Mouse (Mus musculus): ENCODE results near the gene Pes1. TPM values are rescaled to one million over a fixed set of nuclear protein-coding genes. Genes with fewer than 3 reads are reported as not detected.

Pes1 gene
- polyA plus RNA-seq, 1 experiment, result 73.7 TPM

DNA sequence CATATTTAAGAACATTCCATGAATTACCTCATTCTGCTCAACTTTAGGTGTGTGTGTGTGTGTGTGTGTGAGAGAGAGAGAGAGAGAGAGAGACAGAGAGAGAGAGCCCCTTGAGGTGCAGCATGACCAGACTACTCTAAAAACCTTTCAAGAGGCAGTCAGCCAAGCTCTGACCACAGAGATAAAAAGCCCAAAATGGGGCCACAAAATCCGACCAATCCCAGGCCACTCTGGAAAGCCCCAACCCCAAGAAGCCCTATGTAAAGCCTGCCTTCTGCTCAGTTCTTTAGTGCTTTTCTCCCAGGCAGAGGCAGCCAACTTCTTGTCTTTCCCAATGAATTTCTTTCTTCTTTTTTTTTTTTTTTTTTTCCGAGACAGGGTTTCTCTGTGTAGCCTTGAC, 2.9 kb upstream of the Pes1 start:
- Histone ChIP-seq H3K4me1 (ENCODE audit: control insufficient read depth, insufficient read depth, low read length) (peaks cover 6% of the 10 kb centered on the region), H3K27ac (ENCODE audit: insufficient read depth, low read depth, low read length) (no peak overlapping the region), H3K4me3 (ENCODE audit: insufficient read depth, low read length) (no peak overlapping the region)
- no peak for TF ChIP-seq CTCF (IDR thresholded peaks at IDR 0.05; ENCODE audit: low read depth, low read length)
- TF ChIP-seq POLR2A (IDR thresholded peaks at IDR 0.05; ENCODE audit: borderline replicate concordance, low read depth, low read length), result no peak

DNA sequence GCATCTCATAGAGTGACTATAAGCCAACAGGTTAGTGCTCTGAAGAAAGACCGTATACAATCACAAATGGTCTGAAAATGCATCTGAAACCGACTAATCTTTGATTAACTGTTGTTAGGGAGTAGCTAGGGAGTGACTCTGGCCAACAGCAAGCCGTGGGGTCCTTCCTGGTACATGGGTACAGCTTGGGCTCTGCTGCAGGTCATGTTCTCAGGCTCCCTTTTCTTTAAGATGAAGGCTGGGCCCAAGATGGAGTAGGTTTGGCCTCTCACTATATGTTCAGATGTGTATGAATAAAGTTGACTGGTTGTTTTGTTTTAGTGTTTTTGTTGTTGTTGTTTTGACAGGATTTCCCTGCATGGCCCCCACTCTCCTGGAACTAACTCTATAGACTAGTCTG, 2.0 kb upstream of the Pes1 start:
- Histone ChIP-seq H3K4me3 (ENCODE audit: insufficient read depth, low read length) (no peak overlapping the region), H3K4me1 (ENCODE audit: control insufficient read depth, insufficient read depth, low read length) (peaks cover 14% of the 10 kb centered on the region), H3K27ac (ENCODE audit: insufficient read depth, low read depth, low read length) (no peak overlapping the region)
- no peak for TF ChIP-seq POLR2A (IDR thresholded peaks at IDR 0.05; ENCODE audit: borderline replicate concordance, low read depth, low read length)
- no peak for TF ChIP-seq CTCF (IDR thresholded peaks at IDR 0.05; ENCODE audit: low read depth, low read length)

DNA sequence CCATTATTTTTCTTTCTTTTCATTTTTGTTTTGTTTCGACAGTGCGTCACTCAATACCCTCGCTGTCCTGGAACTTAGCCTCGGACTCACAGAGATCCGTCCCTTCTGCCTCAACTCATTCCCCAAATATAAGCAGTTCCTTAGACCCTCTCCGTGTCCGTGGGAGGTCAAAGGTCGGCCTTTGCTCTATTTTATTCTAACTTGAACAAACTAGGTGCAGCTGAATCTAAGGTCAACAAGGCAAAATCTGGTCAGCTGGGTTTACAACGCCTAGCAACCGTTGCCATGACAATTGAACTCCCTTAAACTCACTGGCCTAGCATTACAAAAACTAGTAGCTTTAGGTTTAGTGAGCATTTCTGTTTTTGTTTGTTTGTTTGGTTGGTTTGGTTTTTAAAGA, 620 bp upstream of the Pes1 start:
- Histone ChIP-seq H3K27ac (ENCODE audit: insufficient read depth, low read depth, low read length) (peak overlapping the region; percentile 81), H3K4me3 (ENCODE audit: insufficient read depth, low read length) (peak overlapping the region; percentile 89), H3K4me1 (ENCODE audit: control insufficient read depth, insufficient read depth, low read length) (peaks cover 14% of the 10 kb centered on the region)
- TF ChIP-seq CTCF (IDR thresholded peaks at IDR 0.05; ENCODE audit: low read depth, low read length), result no peak
- TF ChIP-seq POLR2A (IDR thresholded peaks at IDR 0.05; ENCODE audit: borderline replicate concordance, low read depth, low read length), result no peak

DNA sequence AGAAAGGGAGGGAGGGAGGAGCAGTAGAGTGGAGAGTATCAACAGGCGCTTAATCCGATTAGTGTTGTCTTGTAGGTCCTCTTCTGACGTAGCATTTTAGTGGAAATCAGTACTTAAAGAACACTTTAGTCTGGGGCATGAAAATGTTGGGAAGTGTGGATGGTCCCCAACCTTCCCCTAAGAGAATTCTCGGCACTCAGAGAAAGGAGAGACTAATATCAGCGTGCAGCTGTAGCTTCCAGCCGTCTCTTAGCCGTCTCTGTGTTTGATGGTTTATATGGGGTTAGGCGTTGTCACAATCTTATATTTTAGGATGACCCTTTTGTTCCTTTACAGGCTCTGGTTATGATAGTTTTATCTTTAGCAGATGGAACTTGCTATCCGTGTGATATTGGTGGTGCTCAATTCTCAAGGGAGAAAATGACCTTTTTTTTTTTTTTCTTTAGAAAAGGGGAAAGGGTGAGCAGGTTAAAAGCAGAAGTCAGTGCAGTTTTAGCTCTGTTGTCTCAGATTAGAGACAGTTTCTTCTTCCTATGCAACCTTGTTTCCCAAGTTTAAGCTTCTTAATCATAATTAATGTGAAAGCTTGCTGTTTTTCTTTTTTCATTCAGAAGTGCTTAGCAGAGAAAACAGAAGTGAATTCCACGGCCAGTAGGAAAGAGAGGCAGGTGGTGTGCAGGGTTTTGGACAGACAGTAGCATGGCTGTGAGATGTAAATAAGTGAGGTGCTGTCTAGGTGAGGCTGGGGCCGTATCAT, 819 bp downstream of the Pes1 start:
- H3K4me1 ChIP-seq (ENCODE audit: control insufficient read depth, insufficient read depth, low read length), result peaks cover 14% of the 10 kb centered on the region
- peak overlapping the region; percentile 81 for H3K27ac ChIP-seq (ENCODE audit: insufficient read depth, low read depth, low read length)
- peak overlapping the region; percentile 89 for H3K4me3 ChIP-seq (ENCODE audit: insufficient read depth, low read length)
- TF ChIP-seq CTCF (IDR thresholded peaks at IDR 0.05; ENCODE audit: low read depth, low read length) (no peak), POLR2A (IDR thresholded peaks at IDR 0.05; ENCODE audit: borderline replicate concordance, low read depth, low read length) (no peak)

- Histone ChIP-seq H3K4me1 (ENCODE audit: control insufficient read depth, insufficient read depth, low read length) (peaks cover 9% of the 10 kb centered on the region), H3K27ac (ENCODE audit: insufficient read depth, low read depth, low read length) (no peak overlapping the region), H3K4me3 (ENCODE audit: insufficient read depth, low read length) (no peak overlapping the region)
- TF ChIP-seq POLR2A (IDR thresholded peaks at IDR 0.05; ENCODE audit: borderline replicate concordance, low read depth, low read length), result no peak
- 0 out of 2 replicates have a peak, but pooled peaks have one; percentile 10 for TF ChIP-seq CTCF (IDR thresholded peaks at IDR 0.05; ENCODE audit: low read depth, low read length)
Measured at GRCm38 (mm10) chr11:3969837-3970236, 6.1 kb downstream of the Pes1 start.

DNA sequence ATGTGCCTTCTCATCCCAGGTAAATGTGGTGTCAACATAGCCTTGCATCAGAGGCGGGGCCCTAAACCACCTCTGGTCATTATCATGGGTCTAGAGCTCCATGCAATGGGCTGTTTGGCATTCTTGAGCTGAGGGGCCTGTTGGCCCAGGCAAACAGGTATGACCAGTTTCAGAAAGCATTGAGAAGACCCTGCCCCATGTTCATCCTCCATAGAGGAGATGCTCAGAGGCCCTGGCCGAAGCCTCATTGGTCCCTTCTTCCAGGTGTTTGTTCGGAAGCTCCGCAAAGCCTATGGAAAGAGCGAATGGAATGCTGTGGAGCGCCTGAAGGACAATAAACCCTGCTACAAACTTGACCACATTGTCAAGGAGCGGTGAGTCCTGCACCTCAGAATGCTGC, 6.6 kb downstream of the Pes1 start:
- H3K4me1 ChIP-seq (ENCODE audit: control insufficient read depth, insufficient read depth, low read length), result peaks cover 9% of the 10 kb centered on the region
- no peak for TF ChIP-seq POLR2A (IDR thresholded peaks at IDR 0.05; ENCODE audit: borderline replicate concordance, low read depth, low read length)
- TF ChIP-seq CTCF (IDR thresholded peaks at IDR 0.05; ENCODE audit: low read depth, low read length), result no peak
- no peak overlapping the region for H3K27ac ChIP-seq (ENCODE audit: insufficient read depth, low read depth, low read length)
- H3K4me3 ChIP-seq (ENCODE audit: insufficient read depth, low read length), result no peak overlapping the region

DNA sequence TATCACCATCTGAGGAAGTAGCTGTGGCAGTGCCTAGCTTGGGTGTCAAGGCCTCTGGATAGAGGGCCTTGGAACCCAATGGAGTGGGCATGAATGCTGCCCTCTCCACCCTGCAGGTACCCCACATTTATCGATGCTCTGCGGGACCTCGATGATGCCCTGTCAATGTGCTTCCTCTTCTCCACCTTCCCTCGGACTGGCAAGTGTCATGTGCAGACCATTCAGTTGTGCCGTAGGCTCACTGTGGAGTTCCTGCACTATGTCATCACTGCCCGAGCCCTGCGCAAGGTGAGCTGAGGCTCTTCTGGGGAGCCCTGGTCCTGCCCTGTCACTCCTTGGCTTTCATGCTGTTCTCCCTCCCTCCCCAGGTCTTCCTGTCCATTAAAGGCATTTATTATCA, 9.3 kb downstream of the Pes1 start:
- TF ChIP-seq CTCF (IDR thresholded peaks at IDR 0.05; ENCODE audit: low read depth, low read length), result no peak
- TF ChIP-seq POLR2A (IDR thresholded peaks at IDR 0.05; ENCODE audit: borderline replicate concordance, low read depth, low read length), result no peak
- H3K4me1 ChIP-seq (ENCODE audit: control insufficient read depth, insufficient read depth, low read length), result no peaks in the 10 kb centered on the region

GRCm38 (mm10) chr11:3974311-3974710, 10.5 kb downstream of the Pes1 start:
- TF ChIP-seq POLR2A (IDR thresholded peaks at IDR 0.05; ENCODE audit: borderline replicate concordance, low read depth, low read length), result no peak
- TF ChIP-seq CTCF (IDR thresholded peaks at IDR 0.05; ENCODE audit: low read depth, low read length), result no peak
- Histone ChIP-seq H3K4me1 (ENCODE audit: control insufficient read depth, insufficient read depth, low read length) (no peaks in the 10 kb centered on the region), H3K27ac (ENCODE audit: insufficient read depth, low read depth, low read length) (no peak overlapping the region), H3K4me3 (ENCODE audit: insufficient read depth, low read length) (no peak overlapping the region)

More for the DNA sequence above, 9.3 kb downstream of the Pes1 start:
- Histone ChIP-seq H3K4me3 (ENCODE audit: insufficient read depth, low read length) (no peak overlapping the region), H3K27ac (ENCODE audit: insufficient read depth, low read depth, low read length) (no peak overlapping the region)

- no peak within 1 kb of the TSS for H3K4me3 ChIP-seq (ENCODE audit: insufficient read depth, low read length)
- TF ChIP-seq CTCF (IDR thresholded peaks at IDR 0.05; ENCODE audit: low read depth, low read length) (no peak), POLR2A (IDR thresholded peaks at IDR 0.05; ENCODE audit: borderline replicate concordance, low read depth, low read length) (no peak)
- H3K4me1 ChIP-seq (ENCODE audit: control insufficient read depth, insufficient read depth, low read length), result peaks cover 2% of the 10 kb centered on the region; the same call in 1 of the 2 replicates
- no peak within 1 kb of the TSS for H3K27ac ChIP-seq (ENCODE audit: insufficient read depth, low read depth, low read length)
Measured at GRCm38 (mm10) chr11:3976678-3977077, 12.9 kb downstream of the Pes1 start, which contains the start of gene 4930556J24Rik. Gene 4930556J24Rik (minus strand): TSS chr11:3976778.

DNA sequence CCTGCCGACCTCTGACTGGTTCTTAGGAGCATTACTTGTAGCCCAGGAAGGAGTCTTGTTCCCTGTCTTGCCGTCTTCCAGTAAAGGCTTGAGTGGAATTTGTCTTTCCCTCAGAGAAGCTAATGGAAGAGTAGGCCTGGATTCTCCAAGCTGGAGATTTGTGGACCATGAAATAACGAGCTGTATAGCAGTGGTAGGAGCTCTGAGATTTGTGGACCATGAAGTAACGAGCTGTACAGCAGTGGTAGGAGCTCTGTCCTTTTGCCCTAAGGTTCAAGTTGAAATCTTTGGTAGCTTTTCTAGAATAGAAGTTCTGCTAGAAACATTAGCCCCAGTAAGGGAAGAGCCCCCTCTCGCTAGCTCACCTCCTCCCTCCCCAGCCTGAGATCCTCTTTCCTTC, 14.6 kb downstream of the Pes1 start:
- no peak overlapping the region for H3K27ac ChIP-seq (ENCODE audit: insufficient read depth, low read depth, low read length)
- H3K4me3 ChIP-seq (ENCODE audit: insufficient read depth, low read length), result no peak overlapping the region
- TF ChIP-seq POLR2A (IDR thresholded peaks at IDR 0.05; ENCODE audit: borderline replicate concordance, low read depth, low read length), result no peak
- TF ChIP-seq CTCF (IDR thresholded peaks at IDR 0.05; ENCODE audit: low read depth, low read length), result no peak
- H3K4me1 ChIP-seq (ENCODE audit: control insufficient read depth, insufficient read depth, low read length), result peaks cover 2% of the 10 kb centered on the region; the same call in 1 of the 2 replicates
